Mouse (Mus musculus) small intestine, adult 2 months (tissue): ENCODE measurements at regions not wholly inside any gene's neighbourhood (a gene's known extent, or its start where the extent isn't known, plus 50 kb on each side); places are given as distances from the start of the nearest gene placed in this dataset.

ENCODE experiments used
- CTCF ChIP-seq: fragments of 200-500 bp; IDR thresholded peaks from 2 replicates; pipeline ENCODE4 v1.5.1; 2012; ENCODE audit warnings: low read depth, mild to moderate bottlenecking, control low read depth, inconsistent platforms, low read length, moderate library complexity, mixed read lengths; ENCODE audit not compliant: insufficient replicate concordance, insufficient read length; ENCODE audit errors: extremely low read depth
- POLR2A ChIP-seq: fragments of 200-500 bp; IDR thresholded peaks from 2 replicates; pipeline ENCODE4 v1.6.1; 2012; ENCODE audit warnings: low read depth, mild to moderate bottlenecking, control low read depth, inconsistent platforms, low read length, moderate library complexity

- no peak for TF ChIP-seq CTCF
- TF ChIP-seq POLR2A = no peak
Observed at GRCm38 (mm10) chr7:115388874-115389273, 645.4 kb downstream of the Insc start.
